Mouse (Mus musculus): ENCODE results near the gene Smim1. TPM values are rescaled to one million over a fixed set of nuclear protein-coding genes. Genes with fewer than 3 reads are reported as not detected.

Smim1 gene
- polyA plus RNA-seq, 1 experiment from 2014 or later = 18.3 TPM

- H3K4me3 ChIP-seq (replicated peaks) = peak overlapping the region; percentile 88
- peak overlapping the region; percentile 84 for H3K9ac ChIP-seq (replicated peaks)
- peaks cover 46% of the 10 kb centered on the region for H3K4me1 ChIP-seq
- 36% methylated on average over 6 of the region's 6 CpGs for WGBS
- no peak for ATAC-seq (ENCODE audit: low FRiP score)
- no peaks in the 10 kb centered on the region for H3K27me3 ChIP-seq (replicated peaks)
- peaks cover 31% of the 10 kb centered on the region for H3K36me3 ChIP-seq
- H3K27ac ChIP-seq (replicated peaks) = no peak overlapping the region
- no peaks in the 10 kb centered on the region for H3K9me3 ChIP-seq (replicated peaks)
- H3K4me2 ChIP-seq = peak overlapping the region; percentile 93
Observed at GRCm38 (mm10) chr4:153975768-153976167, 50.3 kb downstream of the Smim1 start.

GRCm38 (mm10) chr4:153975292-153975662 lies 50.8 kb downstream of the Smim1 start:
- Histone ChIP-seq H3K9ac (replicated peaks) (peak overlapping the region; percentile 84), H3K4me1 (peaks cover 46% of the 10 kb centered on the region), H3K36me3 (peaks cover 31% of the 10 kb centered on the region), H3K4me3 (replicated peaks) (peak overlapping the region; percentile 88), H3K27ac (replicated peaks) (peak overlapping the region; percentile 76), H3K4me2 (peak overlapping the region; percentile 93), H3K9me3 (replicated peaks) (no peaks in the 10 kb centered on the region), H3K27me3 (replicated peaks) (no peaks in the 10 kb centered on the region)
- under 1% methylated on average over 33 of the region's 33 CpGs for WGBS
- peak; percentile 60; the same call in 1 of the 2 replicates for ATAC-seq (ENCODE audit: low FRiP score)

GRCm38 (mm10) chr4:153974431-153975291 lies 51.4 kb downstream of the Smim1 start, which contains the start of the genes Dffb and Cep104:
Gene Dffb, minus strand, starts transcription at chr4:153975126.
Gene Cep104, plus strand, starts transcription at chr4:153975194.
- peaks cover 46% of the 10 kb centered on the region for H3K4me1 ChIP-seq
- H3K9me3 ChIP-seq (replicated peaks) = no peaks in the 10 kb centered on the region
- peak within 1 kb of the TSS; percentile 78 for H3K27ac ChIP-seq (replicated peaks)
- ATAC-seq (ENCODE audit: low FRiP score) = peak; percentile 97
- WGBS = 1% methylated on average over 63 of the region's 68 CpGs
- H3K36me3 ChIP-seq = peaks cover 31% of the 10 kb centered on the region
- H3K27me3 ChIP-seq (replicated peaks) = no peaks in the 10 kb centered on the region
- H3K4me3 ChIP-seq (replicated peaks) = peak within 1 kb of the TSS; percentile 88
- peak within 1 kb of the TSS; percentile 89 for H3K9ac ChIP-seq (replicated peaks)
- H3K4me2 ChIP-seq = peak within 1 kb of the TSS; percentile 93

Other genes starting within 250 kb of the Smim1 start
- gene A430005L14Rik, start 69.0 kb downstream of the Smim1 start, polyA plus RNA-seq (2015; fragmentation: Nextera tagmentation; extraction: Ambion mirVana) = 52.8 and 56.6 TPM in 2 replicates
- gene Dffb, start 51.1 kb downstream of the Smim1 start, polyA plus RNA-seq (2015; fragmentation: Nextera tagmentation; extraction: Ambion mirVana) = 11.3 and 12.6 TPM in 2 replicates
- gene Cep104, start 51.0 kb downstream of the Smim1 start, polyA plus RNA-seq (2015; fragmentation: Nextera tagmentation; extraction: Ambion mirVana) = 15.6 and 17.5 TPM in 2 replicates
- 19.2 and 20.5 TPM in 2 replicates for gene Lrrc47, start 14.5 kb downstream of the Smim1 start, polyA plus RNA-seq (2015; fragmentation: Nextera tagmentation; extraction: Ambion mirVana)
- not detected in 2 replicates for gene Ccdc27, start 16.4 kb upstream of the Smim1 start, polyA plus RNA-seq (2015; fragmentation: Nextera tagmentation; extraction: Ambion mirVana)
- gene Trp73, start 114.0 kb upstream of the Smim1 start, polyA plus RNA-seq (2015; fragmentation: Nextera tagmentation; extraction: Ambion mirVana) = 0.04 and 0.17 TPM in 2 replicates
- 41.9 and 43.2 TPM in 2 replicates for gene Wrap73, start 116.1 kb upstream of the Smim1 start, polyA plus RNA-seq (2015; fragmentation: Nextera tagmentation; extraction: Ambion mirVana)
- 181 and 193 TPM in 2 replicates for gene Tprgl, start 134.4 kb upstream of the Smim1 start, polyA plus RNA-seq (2015; fragmentation: Nextera tagmentation; extraction: Ambion mirVana)
- gene Megf6, start 144.5 kb upstream of the Smim1 start, polyA plus RNA-seq (2015; fragmentation: Nextera tagmentation; extraction: Ambion mirVana) = 10.7 and 11.7 TPM in 2 replicates